Mouse (Mus musculus) T-helper 2 cell (primary cell): ENCODE data around the gene Rsph3b.
"Not testable (repeated sequence)": the region's sequence is repeated elsewhere in the genome, so short reads cannot be mapped to it uniquely, and the experiment has no call there.

Experiments used
- in situ Hi-C: fragments of 300-600 bp; cut with MboI, MseI; formaldehyde crosslinking; loops from one replicate; pipeline ENCODE4 v1.15.1; 2025; ENCODE audit warnings: high pct_unique_total_duplicates

Gene Rsph3b

DNA sequence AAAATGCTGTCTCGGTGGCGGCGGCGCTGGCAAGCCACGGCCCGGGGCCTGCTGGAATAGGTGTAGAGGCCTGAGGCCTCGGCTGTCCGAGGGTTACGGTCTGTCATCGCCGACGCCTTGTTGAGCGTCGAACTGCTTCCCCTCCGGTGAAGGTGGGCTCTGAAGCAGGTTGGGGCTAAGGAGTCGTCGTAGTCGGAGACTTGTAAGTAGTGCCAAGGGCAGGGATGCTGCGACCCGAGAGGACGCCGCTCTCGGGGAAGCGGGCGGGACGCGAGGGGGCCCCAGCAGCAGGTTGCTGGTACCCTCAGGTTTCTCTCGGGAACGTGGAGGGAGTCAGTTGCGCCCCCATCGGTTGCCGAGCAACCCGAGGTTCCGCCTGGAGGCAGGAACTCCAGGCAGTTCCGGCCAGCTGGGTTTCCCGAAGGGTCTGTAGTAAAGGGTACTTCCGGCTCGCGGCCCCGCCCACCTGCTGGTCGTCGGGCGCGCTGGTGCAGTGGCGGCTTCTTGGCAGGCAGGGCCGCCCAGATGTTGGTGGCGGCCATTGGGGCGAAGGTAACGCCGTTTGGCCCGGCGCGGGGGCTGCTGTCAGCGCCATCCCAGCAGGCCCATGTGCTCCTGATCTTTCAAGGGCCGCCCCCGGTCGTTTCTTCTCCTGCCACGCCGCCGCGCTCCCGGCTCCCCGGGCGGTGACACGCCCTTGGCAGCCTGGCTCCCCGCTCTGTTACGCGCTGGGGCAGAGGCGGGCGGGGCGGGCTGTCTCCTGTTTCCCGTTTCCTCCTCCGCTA is at the start of gene Rsph3b:
TSS of gene Rsph3b (minus strand) at position 699 of the 785 bp plus-strand sequence.
- in situ Hi-C loops: loop anchor here (5.0 kb wide), 1 partner anchor 999 kb away; the partner anchor contains the start of gene Rsph3a

DNA sequence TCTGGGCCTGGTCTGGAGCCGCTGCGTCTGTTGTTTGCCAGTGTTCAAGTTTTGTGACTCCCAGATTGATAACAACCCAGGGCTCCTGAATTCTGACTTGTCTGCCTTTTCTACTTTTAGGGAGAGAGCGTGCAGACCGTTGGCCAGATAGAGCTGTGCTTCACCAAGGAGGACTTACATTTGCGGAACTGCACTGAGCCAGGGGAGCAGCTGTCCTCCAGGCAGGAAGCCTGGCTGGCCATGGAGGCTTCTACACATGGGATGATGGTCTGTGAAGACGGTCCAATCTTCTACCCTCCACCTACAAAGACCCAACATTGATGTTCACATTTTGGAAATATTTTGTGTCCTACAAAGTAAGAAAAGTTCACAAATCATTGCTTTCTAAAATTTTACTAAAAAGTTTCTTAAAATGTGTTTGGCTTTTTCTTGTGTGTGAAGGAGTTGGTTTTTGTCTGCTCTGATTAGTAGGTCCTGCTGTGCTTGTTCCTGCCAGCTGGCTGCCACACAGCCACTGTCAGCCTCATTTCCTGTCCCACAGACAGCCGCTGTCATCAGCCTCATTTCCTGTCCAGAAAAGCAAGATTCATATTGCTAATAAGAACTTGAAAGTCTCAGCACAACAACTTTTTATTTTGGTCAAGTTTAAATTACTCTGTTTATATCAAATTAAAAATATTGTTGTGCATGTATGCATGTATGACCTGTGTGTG is 49.5 kb upstream of the Rsph3b start:
- in situ Hi-C loops: loop anchor here (5.0 kb wide), 1 partner anchor 1134 kb away; no protein-coding TSS in a partner anchor

DNA sequence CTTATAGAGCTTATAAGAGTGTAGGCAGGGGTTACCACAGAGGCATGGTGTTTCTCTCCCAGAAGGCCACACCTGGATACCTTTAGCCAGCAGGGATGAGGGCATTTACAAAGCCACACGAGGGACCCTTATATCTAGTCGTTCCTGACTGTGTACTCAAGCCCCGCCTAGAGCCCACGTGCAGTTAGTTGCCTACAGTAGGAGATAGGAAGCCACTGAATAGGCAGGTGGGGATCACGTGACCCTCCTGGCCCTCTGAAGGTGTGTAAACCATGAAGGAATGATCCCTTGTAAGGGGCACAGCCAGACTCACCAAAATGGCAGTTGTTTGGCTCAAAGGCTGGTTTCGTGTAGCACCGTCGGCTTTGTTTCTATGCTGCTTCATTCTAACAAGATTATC is 48.3 kb upstream of the Rsph3b start:
- in situ Hi-C loops: loop anchor here (5.0 kb wide), 1 partner anchor 1135 kb away; no protein-coding TSS in a partner anchor

DNA sequence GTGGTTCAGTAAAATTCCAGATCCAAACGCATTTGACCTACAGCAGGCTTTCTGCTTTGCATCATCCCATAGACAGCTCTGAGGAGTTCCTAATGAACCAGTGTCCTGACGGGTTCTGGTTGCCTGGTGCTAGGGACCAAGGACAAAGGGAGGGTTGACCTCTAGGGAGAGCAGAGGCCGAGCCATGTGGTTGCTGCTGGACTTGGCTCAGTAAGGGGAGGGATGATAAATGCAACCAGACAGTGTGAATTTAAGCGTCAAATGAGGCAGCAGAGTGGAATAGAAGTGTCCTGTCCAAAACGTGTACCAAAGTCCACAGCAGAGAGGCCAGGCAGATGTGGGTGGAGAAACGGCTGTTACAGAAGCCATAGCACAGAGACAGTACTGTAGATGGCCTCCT is 47.0 kb upstream of the Rsph3b start:
- in situ Hi-C loops: loop anchor here (5.0 kb wide), 1 partner anchor 1137 kb away; no protein-coding TSS in a partner anchor

DNA sequence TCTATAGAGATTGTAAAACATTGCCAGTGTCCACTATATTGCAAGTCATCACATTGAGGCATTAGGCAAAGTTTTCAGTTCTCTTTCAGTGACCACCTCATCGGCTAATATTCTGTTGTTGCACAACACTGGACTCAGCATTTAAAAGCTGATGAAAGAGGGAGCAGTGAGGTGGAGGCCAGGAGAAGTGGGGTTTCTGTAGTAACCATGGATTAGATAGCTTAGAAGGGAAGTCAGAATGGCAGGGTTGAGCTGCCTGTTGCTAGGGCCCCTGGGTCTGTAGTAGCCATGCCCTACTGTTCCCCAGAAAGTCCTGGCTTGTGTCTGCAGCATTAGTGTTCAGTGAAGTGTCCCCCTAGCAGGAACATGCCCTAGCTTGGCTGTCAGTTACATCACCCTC is 37.6 kb upstream of the Rsph3b start:
- in situ Hi-C loops: not testable (repeated sequence)

DNA sequence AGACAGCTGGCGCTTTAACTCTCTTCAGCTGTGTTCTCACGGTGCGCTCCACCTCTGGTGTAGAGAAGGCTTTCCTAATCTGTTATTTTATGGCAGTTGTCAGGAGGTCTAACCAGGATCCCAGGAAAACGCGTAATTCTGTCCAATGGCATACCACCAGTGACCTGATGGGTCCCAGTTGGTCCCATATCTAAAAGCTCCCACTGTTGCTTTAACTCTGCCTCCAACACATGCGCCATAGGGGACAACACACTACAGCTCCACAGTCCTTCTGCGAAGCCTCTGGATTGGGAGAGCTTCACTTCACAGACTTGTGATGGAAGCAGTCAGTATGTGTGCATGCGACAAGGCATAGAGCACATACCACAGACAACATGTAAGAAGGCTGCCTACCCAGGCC is 31.7 kb upstream of the Rsph3b start:
- in situ Hi-C loops: not testable (repeated sequence)

DNA sequence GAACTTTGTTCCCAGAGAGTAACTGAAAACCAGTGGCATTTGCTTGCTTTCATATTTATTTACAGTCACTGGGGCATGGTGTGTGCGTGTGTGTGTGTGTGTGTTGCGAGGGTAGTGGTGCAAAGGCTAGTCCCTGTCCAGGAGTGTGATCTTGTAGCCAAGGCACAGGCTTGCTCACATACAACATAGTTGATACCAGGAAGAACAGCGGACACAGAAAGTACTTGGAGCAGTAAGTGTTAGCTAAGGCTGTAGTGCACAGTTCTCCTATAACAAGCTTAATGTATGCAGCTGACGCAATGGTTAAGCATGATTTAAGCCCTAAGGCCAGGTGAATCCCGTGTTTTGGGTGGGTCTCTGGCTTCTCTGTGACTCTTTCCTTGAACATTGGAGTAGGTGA is 30.9 kb upstream of the Rsph3b start:
- in situ Hi-C loops: not testable (repeated sequence)

DNA sequence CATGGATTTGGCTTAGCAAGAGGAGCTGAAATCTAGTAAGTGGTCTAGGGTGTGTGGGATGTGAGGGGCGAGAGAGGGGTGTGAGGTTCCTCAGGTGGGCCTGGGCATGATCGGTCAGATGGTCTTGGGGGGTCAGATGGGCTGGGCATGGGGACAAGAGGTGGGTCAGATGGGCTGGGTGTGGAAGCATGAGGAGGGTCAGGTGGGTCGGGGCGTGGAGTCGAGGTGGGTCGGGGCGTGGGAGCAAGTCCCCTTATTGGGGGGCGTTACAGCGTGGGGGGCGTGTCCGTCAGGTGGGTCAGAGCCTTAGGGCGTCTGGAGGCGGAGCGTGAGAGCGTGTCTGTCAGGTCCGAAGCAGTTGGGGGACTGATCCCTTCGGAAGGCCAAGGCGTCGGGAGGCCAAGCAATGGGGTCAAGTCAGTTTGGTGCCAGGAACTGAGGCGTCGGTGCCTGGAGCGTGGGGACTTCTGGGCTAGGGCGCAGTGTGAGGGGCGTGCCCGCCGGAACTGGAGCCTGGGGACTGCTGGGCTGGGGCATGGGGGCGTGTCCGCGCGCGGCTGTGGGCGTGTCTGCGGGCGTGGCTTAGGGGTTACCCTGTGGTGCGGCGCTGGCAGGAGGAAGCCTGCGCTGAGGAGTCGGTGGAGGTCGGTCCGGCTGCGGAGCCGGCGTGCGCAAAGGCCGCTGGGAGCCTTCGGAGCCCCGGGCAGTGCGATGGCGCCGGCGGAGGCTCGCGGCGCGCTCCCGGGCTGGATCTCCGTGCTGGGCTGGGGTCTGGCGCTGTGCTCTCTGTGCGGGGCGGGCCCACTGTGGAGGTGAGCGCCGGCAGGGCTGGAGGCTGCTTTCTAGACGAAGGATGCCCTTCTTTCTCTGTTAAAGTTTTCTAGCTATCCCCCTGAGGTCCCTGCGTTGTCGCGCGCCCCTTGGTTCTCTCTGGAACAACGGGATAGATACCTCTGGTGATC is 30.1 kb upstream of the Rsph3b start, which contains the start of gene Gm49721:
TSS of gene Gm49721 (plus strand) at position 618 of the 962 bp plus-strand sequence.
- in situ Hi-C loops: not testable (repeated sequence)

DNA sequence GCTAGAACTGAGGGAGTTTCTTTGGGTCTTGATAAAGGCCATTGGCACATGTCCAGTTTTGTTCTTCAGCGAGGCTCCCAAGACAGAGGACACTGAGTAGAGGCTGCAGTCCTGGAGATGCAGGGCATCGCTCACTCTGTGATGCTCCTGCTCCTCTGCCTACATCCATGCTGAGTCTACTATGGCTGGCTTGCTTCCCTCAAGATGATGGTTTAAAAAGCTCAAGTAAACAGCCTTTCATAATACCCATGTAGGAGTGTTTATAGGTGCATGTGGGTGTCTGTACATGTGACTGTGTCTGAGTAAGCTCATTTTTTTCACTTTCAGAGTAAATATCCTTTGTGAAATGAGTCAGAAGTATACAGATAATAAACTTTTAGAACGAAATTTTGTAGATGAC is 26.5 kb upstream of the Rsph3b start:
- in situ Hi-C loops: not testable (repeated sequence)

DNA sequence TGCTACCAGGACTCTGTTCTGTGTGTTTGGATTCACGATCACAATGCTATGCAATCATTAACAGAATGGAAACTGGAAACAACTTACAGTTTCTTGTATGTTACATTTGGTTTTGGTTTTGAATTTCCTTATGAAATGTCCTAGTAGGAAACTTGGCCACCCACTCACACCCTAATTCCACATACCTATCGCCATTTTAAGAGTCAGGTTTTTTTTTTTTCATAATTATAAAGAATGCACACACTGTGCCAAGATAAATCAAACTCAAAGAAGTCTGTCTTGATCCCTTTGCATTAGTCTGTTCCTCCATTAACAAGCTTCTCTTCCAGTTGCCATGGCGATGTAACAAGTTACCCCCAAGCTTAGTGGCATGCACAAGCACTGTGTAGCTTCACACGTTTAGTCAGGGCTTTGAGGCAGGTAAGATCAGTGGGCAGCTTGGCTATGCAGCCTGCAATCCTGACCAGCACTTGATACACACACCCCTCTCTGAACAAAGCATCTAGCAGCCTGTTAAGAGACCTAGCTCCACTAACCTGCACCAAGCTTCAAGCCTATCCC is 24.4 kb upstream of the Rsph3b start:
- in situ Hi-C loops: not testable (repeated sequence)

DNA sequence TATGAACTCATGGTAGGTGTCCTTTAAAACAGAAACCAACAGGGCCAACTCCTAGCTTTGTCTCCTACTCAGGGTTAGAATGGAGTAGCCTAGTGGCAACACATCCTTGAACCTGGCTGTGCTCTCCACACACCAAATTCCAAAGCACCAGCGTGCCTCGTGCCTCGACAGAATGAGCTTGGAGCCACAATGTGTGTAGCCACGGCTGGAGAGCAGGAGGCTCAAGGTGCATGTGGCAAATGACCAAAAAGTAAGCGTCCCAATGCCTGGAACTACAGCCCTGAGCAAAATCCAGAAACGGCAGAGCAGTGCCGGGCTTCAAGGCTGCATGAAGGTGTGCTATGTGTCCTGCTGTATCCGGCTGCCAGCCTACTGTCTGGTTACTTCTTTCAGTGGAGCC is 22.8 kb upstream of the Rsph3b start:
- in situ Hi-C loops: not testable (repeated sequence)

DNA sequence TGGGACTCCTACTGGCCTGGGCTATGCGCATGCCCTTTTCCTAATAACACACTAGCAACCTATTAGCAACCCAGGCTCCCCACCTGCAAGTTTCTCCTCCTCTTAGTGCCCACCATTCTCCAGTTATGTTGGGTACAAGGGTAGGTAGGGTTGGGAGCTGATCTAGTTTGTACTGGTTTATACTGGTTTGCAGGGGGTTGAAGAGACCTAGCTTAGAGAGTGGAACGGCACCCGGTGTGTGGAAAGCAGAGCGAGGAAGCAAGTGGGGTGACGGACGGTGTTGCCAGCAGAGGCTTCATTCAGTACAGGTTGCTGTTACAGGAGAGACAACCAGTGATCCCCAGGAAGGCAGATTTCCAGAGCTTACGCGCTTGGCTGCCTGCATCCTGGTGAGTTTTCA is 21.9 kb upstream of the Rsph3b start, which contains the start of gene Rnaset2b:
TSS of gene Rnaset2b (plus strand) at position 301 of the 400 bp plus-strand sequence.
- in situ Hi-C loops: not testable (repeated sequence)

DNA sequence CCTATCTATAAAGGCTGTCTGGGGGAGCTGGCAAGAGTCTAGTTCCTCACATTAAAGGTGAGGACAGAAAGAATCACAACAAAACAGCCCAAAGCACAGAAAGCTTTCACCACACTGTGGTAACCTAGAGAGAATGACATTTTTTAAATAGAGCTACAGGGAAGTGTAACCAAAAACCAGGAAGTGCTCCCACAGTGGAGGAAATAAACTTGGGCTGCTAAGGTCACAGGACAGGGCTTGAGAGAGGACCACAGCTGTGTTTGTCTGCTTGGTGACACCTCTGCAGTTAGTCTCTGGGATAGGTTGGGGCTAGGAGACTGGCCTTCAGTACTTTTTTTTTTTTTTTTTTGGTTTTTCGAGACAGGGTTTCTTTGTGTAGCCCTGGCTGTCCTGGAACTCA is 19.2 kb upstream of the Rsph3b start:
- in situ Hi-C loops: not testable (repeated sequence)

DNA sequence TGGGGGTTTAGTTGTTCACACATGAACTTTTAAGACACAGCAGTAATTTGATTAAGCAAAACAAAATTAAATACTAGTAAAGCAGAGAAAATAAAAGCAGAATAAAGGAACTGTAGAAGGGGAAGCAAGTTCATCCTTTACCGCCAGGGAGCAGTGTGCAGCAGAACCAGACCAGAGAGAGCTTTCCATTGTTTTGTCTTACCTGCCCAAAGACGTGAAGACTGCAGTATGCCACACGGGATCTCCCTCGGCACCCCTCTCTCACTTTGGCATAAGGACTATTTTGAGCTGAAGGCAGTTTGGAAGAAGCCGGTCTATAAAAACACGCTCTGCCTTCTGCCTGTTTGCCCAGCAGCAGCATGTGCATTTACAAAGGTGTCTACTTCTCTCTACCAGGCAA is 16.9 kb upstream of the Rsph3b start:
- in situ Hi-C loops: not testable (repeated sequence)

DNA sequence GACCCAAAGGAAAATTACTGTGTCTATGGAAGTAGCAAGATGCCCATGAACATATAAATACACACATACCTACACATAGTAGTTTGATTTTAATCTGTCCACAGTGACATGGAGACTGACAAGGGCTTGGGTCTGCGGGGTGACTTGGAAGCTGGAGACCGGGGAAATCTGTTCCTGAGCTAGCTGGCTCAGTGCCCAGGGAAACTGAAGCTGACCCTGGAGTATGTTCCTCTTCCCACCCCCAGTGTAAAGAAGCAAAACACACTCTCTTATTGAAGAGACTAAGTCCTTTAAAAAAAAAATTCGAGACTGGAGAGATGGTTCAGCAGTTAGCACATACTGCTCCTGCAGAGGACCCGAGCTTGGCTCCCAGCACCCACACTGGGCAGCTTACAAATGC is 14.5 kb upstream of the Rsph3b start:
- in situ Hi-C loops: loop anchor here (5.0 kb wide), 1 partner anchor 1199 kb away; no protein-coding TSS in a partner anchor

DNA sequence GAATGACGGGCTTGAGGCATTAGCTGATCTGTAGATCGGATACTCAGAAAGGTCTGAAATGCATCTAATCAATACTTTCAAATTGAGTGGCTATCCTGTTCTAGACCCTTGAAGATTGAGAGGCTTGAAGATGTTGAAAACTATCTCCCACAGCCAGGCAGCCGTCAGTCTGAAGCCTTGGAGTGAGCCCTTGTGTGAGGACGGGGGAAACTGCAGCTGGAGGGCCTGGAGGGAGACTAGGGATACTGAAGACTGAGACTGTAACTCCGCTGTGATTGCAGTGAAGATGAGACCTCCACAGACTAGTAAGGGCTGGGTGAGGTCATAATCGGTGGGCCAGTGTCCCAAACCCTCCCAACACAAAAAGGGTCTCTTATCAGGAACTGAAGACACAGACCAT is 13.9 kb upstream of the Rsph3b start:
- in situ Hi-C loops: loop anchor here (5.0 kb wide), 1 partner anchor 1200 kb away; no protein-coding TSS in a partner anchor

DNA sequence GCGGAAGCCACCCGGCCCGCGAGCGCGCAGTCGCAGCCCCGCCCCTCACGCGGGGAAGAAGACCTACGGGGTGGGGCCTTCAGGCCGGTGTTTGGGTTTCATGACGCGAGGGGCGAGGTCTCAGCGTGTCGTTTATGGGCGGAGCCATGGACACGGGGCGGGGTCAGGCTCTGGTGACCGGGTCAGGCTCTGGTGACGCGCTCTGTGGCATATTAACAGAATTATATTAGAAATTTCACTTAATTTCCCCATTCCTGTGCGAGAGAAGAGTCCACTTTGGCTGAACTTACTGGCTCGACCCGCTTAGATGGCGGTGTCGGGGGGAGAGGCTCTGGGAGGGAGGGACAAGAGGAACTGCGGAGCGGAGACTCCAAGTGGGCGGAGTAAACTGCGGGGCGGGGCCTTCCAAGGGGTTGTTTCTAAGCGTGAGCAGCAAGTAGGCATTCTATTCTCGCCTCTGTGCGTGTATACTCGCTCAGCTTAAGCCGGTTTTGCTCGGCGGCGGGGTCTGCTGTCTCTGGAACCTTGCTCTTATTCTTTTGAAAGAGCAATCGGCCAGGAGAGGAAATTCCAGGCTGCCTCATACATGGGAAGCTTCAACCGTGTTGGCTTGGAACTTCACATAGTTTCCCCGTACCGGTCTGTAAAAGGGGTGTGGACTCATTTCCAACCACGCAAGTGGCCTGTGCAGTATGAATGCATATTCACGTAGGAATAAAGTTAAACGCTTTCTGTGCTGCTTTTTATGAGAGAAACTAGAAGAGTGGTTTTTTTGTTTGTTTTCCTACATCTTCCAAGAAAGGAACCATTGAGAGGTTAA is 12.9 kb upstream of the Rsph3b start:
- in situ Hi-C loops: loop anchor here (5.0 kb wide), 1 partner anchor 1201 kb away; no protein-coding TSS in a partner anchor

DNA sequence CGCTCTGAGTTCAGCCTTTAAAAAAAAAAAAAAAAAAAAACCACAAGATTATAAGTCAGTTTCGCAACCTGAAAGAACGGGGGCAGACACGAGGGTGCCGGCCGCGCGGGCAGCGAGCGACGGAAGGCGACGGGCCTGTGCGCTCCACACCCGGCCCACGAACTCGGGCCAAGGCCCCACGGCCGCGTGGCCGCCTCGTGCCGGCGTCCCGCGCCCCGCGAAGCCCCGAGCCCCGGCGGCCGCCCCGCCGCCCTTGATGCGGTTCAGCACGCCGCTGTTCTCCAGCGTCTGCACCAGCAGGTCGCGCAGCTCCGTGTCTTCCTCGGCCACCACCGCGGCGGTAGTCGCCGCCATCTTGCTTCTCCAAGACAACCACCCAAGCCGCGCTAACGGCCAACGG is 12.3 kb upstream of the Rsph3b start, which contains the start of gene Tagap1:
TSS of gene Tagap1 (minus strand) at position 381 of the 400 bp plus-strand sequence.
- in situ Hi-C loops: loop anchor here (5.0 kb wide), 1 partner anchor 1202 kb away; no protein-coding TSS in a partner anchor

DNA sequence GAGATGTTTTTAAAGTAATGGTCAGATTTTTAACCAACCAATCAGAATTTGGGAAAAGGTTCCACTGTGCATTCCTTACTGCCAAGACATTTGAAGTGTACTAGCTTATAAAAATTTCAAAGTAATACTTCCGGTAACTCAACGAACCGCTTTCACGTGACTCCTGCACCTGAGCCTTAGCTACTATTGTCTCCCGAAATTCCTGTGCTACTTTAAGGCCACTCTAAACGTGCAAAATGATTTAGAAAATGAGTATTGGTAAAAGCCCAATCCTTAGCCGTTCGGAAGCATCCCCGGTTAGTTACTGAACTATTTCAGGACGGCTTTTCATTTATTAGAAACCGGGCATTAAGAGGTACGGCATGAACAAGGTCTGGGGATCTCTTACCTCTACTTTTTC is 11.9 kb upstream of the Rsph3b start:
- in situ Hi-C loops: loop anchor here (5.0 kb wide), 1 partner anchor 1202 kb away; no protein-coding TSS in a partner anchor
